Mouse (Mus musculus) liver, embryonic 14.5 days (tissue): ENCODE data around the gene Ccdc6. TPM values are rescaled to one million over a fixed set of nuclear protein-coding genes. Genes with fewer than 3 reads are reported as not detected.

Source experiments
- ATAC-seq: fragments of 200-750 bp; cut with Nextera tagmentation; 2 replicates; pipeline ENCODE4 v1.8.0; 2017; ENCODE audit warnings: moderate number of reproducible peaks, mild to moderate bottlenecking, moderate library complexity; ENCODE audit not compliant: insufficient read depth
- DNase-seq, 3 experiments: peaks; one replicate each; pipeline ENCODE4 v3.0.0-alpha.2; 2012 to 2013; ENCODE audit warnings: low read depth in 3 of 3, low spot score in 3 of 3
- H3K27ac ChIP-seq: fragments of 300-500 bp; sonication (generic); 2 replicates; pipeline ENCODE4 v1.5.1; 2014; ENCODE audit warnings: moderate library complexity, mild to moderate bottlenecking, control low read depth, inconsistent platforms
- H3K27me3 ChIP-seq: fragments of 300-500 bp; sonication (generic); 2 replicates; pipeline ENCODE4 v1.6.1; 2014; ENCODE audit warnings: mild to moderate bottlenecking, low read length, moderate library complexity; ENCODE audit not compliant: control insufficient read depth, insufficient read depth
- H3K36me3 ChIP-seq: fragments of 300-500 bp; sonication (generic); replicated peaks from 2 replicates; pipeline ENCODE4 v1.6.1; 2014; ENCODE audit warnings: low read depth; ENCODE audit not compliant: control insufficient read depth, insufficient read depth
- H3K4me1 ChIP-seq, 2 experiments: fragments of 200-500 bp in 1 of 2; fragments of 300-500 bp in 1 of 2; sonication (generic) in 1 of 2; replicated peaks; 2 replicates each; pipeline ENCODE4 v1.6.1; 2012 to 2014; ENCODE audit warnings: antibody characterized with exemption in 1 of 2, inconsistent platforms in 1 of 2, low read length in 1 of 2; ENCODE audit not compliant: control insufficient read depth in 2 of 2, insufficient read depth in 2 of 2
- H3K4me2 ChIP-seq: fragments of 300-500 bp; sonication (generic); 2 replicates; pipeline ENCODE4 v1.6.1; 2014; ENCODE audit warnings: low read depth, mild to moderate bottlenecking, control low read depth, moderate library complexity
- H3K4me3 ChIP-seq, 2 experiments: fragments of 200-500 bp in 1 of 2; fragments of 300-500 bp in 1 of 2; sonication (generic) in 1 of 2; 2 replicates each; pipeline ENCODE4 v1.5.1; 2012 to 2014; ENCODE audit warnings: low read depth in 2 of 2, low read length in 2 of 2, mild to moderate bottlenecking in 2 of 2, control low read depth in 1 of 2, inconsistent platforms in 1 of 2, moderate library complexity in 1 of 2; ENCODE audit not compliant: insufficient read depth in 1 of 2
- H3K9ac ChIP-seq: fragments of 300-500 bp; sonication (generic); replicated peaks from 2 replicates; pipeline ENCODE4 v1.6.1; 2014; ENCODE audit warnings: mild to moderate bottlenecking, control low read depth, moderate library complexity
- H3K9me3 ChIP-seq: fragments of 300-500 bp; sonication (generic); 2 replicates; pipeline ENCODE4 v1.6.1; 2016; ENCODE audit warnings: low read length, mixed read lengths; ENCODE audit not compliant: control insufficient read depth
- CTCF ChIP-seq: IDR thresholded peaks from 2 replicates; pipeline ENCODE4 v1.5.1; 2016; ENCODE audit warnings: antibody characterized with exemption, low read depth, control low read depth
- EP300 ChIP-seq: IDR thresholded peaks from 2 replicates; pipeline ENCODE4 v1.6.1; 2016; ENCODE audit warnings: antibody characterized with exemption, low read depth
- WGBS: fragments of 180-500 bp; shearing (Covaris S2); extraction: QIAGEN DNeasy Blood & Tissue Kit; methylation state at CpG from one replicate; pipeline ENCODE4 v1.1.7; 2014; ENCODE audit not compliant: insufficient replicate concordance; 5-methylcytosine and 5-hydroxymethylcytosine counted together
- polyA plus RNA-seq, 2 experiments: library from polyadenylated mRNA; depleted of rRNA in 1 of 2; stranded (reverse) in 1 of 2; unstranded in 1 of 2; fragments of >200 nt; fragmentation: Nextera tagmentation in 1 of 2; extraction: Ambion mirVana in 1 of 2; gene quantifications; 2 replicates each; pipeline versions ENCODE4 v1.2.1 to v1.2.3; 2012 to 2014

Gene Ccdc6
- polyA plus RNA-seq, 2 experiments: 8.3 to 9.5 TPM

- ATAC-seq (no peak), DNase-seq (no peak)
- no peak overlapping the region for H3K4me2 ChIP-seq
- H3K9ac ChIP-seq: no peak overlapping the region
- no peaks in the 10 kb centered on the region for H3K9me3 ChIP-seq
- H3K27ac ChIP-seq: no peak overlapping the region
- H3K36me3 ChIP-seq: peaks cover 12% of the 10 kb centered on the region
- no peak overlapping the region for H3K4me3 ChIP-seq
- 82% methylated on average over 10 of the region's 10 CpGs for WGBS
- no peak for TF ChIP-seq EP300
- TF ChIP-seq CTCF: no peak
- no peaks in the 10 kb centered on the region for H3K27me3 ChIP-seq
- H3K4me1 ChIP-seq: peaks cover 0 to 6% of the 10 kb centered on the region in 2 experiments; a peak in 2 of 4 replicates
Observed at GRCm38 (mm10) chr10:70151171-70151570, 54.2 kb downstream of the Ccdc6 start.

- 49% methylated on average over 12 of the region's 12 CpGs for WGBS
- Histone ChIP-seq H3K9me3 (no peaks in the 10 kb centered on the region), H3K4me3 (no peak overlapping the region), H3K4me1 (peaks cover 0 to 6% of the 10 kb centered on the region in 2 experiments; a peak in 2 of 4 replicates), H3K36me3 (peaks cover 13% of the 10 kb centered on the region), H3K4me2 (no peak overlapping the region), H3K9ac (no peak overlapping the region), H3K27ac (no peak overlapping the region), H3K27me3 (no peaks in the 10 kb centered on the region)
- TF ChIP-seq EP300 (no peak), CTCF (no peak)
- no peak for ATAC-seq
- DNase-seq: no peak
Observed at GRCm38 (mm10) chr10:70152190-70152743, 55.3 kb downstream of the Ccdc6 start.

- ATAC-seq: no peak
- Histone ChIP-seq H3K4me3 (no peak overlapping the region), H3K27me3 (no peaks in the 10 kb centered on the region), H3K4me1 (peaks cover 0 to 4% of the 10 kb centered on the region in 2 experiments; a peak in 2 of 4 replicates), H3K9me3 (no peaks in the 10 kb centered on the region), H3K36me3 (peaks cover 13% of the 10 kb centered on the region), H3K27ac (no peak overlapping the region), H3K4me2 (no peak overlapping the region), H3K9ac (no peak overlapping the region)
- no peak for DNase-seq
- TF ChIP-seq CTCF (no peak), EP300 (no peak)
- WGBS: 89% methylated on average over 16 of the region's 16 CpGs
Observed at GRCm38 (mm10) chr10:70153810-70154209, 56.9 kb downstream of the Ccdc6 start.

- H3K4me1 ChIP-seq: no peaks in the 10 kb centered on the region; a peak in 1 of 4 replicates
- no peak for DNase-seq
- TF ChIP-seq EP300: no peak
- peak; percentile 84 for TF ChIP-seq CTCF
- no peak overlapping the region for H3K4me2 ChIP-seq
- H3K9me3 ChIP-seq: no peaks in the 10 kb centered on the region
- H3K9ac ChIP-seq: no peak overlapping the region
- H3K4me3 ChIP-seq: no peak overlapping the region
- 76% methylated on average over 3 of the region's 3 CpGs for WGBS
- H3K27ac ChIP-seq: no peak overlapping the region
- H3K36me3 ChIP-seq: peaks cover 8% of the 10 kb centered on the region
- no peak for ATAC-seq
- H3K27me3 ChIP-seq: no peaks in the 10 kb centered on the region
Observed at GRCm38 (mm10) chr10:70156431-70157165, 59.7 kb downstream of the Ccdc6 start.

GRCm38 (mm10) chr10:70159651-70160320, 62.9 kb downstream of the Ccdc6 start:
- H3K4me1 ChIP-seq: no peaks in the 10 kb centered on the region
- no peak overlapping the region for H3K4me2 ChIP-seq
- no peaks in the 10 kb centered on the region for H3K27me3 ChIP-seq
- TF ChIP-seq CTCF (no peak), EP300 (no peak)
- H3K9ac ChIP-seq: no peak overlapping the region
- DNase-seq (no peak), ATAC-seq (no peak)
- H3K36me3 ChIP-seq: peaks cover 4% of the 10 kb centered on the region; the same call in 1 of the 2 replicates
- H3K9me3 ChIP-seq: no peaks in the 10 kb centered on the region
- WGBS: 80% methylated on average over 12 of the region's 12 CpGs
- no peak overlapping the region for H3K4me3 ChIP-seq
- H3K27ac ChIP-seq: no peak overlapping the region
